Mouse (Mus musculus) E14TG2a.4 (cell line): ENCODE measurements at regions not wholly inside any gene's neighbourhood (a gene's known extent, or its start where the extent isn't known, plus 50 kb on each side); places are given as distances from the start of the nearest gene placed in this dataset.

Experiments used
- CTCF ChIP-seq: conservative IDR thresholded peaks from 2 replicates; pipeline ENCODE4 v1.5.1; 2014; ENCODE audit warnings: low read length
- POU5F1 ChIP-seq: IDR thresholded peaks from 2 replicates; pipeline ENCODE4 v1.6.1; 2014; ENCODE audit warnings: low read length, borderline replicate concordance

DNA sequence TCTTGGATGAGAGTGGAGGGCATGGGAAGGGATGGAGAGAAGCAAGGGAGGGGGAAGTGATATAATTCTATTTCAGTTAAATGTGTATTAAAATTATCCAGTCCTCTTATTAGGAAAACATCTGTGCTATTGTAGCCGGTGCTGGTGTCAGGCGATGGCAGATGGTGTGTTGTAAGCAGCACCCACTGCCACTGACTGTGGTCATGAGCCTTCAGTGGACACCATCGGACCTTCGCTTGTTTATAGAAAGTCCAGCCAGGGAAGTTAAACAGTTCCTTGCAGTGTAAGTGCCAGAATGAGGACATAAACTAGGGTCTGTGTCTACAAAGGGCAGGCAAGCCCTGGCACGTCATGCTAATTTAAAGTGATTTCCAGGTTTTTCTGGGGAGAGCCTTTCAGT, 80.7 kb upstream of the Fat4 start:
- no peak for TF ChIP-seq CTCF
- TF ChIP-seq POU5F1 = no peak
